Mouse (Mus musculus) brain, embryonic 18.5 days (tissue): ENCODE data around the gene Setd1a.
A peak's percentile ranks its signal among the peaks of the same experiment; 100 is the strongest.
"Not testable (repeated sequence)": the region's sequence is repeated elsewhere in the genome, so short reads cannot be mapped to it uniquely, and the experiment has no call there.

Experiments
- DNase-seq: peaks from one replicate; pipeline ENCODE4 v3.0.0-alpha.2; 2012; ENCODE audit warnings: low read depth, low spot score

Gene Setd1a

DNA sequence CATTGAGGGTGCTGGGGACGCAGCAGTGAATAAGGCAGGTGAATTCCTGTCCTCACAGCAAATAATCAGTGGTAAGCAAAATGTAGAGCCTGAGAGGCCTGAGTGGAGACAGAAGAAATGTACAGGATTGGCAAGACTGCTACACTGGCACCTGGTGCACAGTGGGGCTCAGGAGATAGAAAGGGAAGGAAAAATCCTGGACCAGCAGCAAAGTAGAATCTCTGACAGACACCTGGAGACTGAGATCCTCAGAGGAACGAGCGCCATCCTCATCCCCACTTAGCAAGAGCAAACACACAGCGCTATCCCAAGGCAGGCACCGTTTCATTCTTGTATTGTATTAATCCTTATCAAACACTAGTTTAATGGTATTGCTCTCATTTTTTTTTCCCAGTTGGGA is 61.0 kb downstream of the Setd1a start:
- no peak for DNase-seq

DNA sequence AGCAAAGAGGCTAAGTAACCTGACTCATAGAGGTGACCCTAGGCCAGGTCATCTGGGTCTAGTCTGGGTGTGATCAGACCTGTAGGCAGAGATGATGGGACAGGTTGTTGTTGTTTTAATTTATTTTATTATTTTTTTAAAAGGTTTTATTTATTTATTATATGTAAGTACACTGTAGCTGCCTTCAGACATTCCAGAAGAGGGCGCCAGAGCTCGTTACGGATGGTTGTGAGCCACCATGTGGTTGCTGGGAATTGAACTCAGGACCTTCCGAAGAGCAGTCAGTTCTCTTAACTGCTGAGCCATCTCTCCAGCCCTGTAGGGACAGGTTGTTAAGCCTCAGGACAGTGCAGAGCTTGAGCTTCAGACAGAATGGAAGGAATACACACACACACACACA is 61.4 kb downstream of the Setd1a start:
- not testable (repeated sequence) for DNase-seq

DNA sequence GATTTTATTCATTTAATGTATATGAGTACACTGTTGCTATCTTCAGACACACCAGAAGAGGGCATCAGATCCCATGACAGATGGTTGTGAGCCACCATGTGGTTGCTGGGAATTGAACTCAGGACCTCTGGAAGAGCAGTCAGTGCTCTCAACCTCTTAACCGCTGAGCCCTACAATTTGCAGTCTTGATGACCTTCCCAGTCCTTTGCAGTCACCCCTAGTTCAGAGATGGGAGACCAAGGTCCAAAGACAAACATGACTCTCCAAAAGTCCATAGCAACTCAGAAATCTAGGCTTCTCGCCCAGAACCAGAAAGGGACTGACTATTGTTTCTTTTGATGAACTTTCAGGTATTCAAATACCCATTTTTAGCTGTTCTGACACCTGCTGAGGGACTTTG is 63.6 kb downstream of the Setd1a start:
- DNase-seq: not testable (repeated sequence)

DNA sequence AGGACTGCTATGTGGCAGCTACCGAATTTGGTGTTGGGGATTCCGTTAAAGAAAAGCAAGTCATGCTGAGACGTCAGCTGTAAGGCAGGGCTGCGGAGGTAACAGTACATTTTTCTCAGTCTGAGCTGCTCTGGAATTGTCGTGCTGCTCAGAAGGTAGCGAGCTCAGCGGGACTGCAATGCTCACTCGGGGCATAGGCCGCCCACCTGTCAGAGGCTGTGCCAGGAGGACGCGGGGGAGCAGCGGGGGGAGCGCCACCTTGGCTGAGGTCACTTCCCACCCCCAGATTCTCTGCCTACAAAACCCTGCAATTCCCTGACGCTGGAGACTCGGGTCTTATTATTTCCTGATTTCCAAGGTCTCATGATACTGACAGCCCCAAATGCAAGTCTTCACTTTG is 64.4 kb downstream of the Setd1a start:
- DNase-seq: no peak

DNA sequence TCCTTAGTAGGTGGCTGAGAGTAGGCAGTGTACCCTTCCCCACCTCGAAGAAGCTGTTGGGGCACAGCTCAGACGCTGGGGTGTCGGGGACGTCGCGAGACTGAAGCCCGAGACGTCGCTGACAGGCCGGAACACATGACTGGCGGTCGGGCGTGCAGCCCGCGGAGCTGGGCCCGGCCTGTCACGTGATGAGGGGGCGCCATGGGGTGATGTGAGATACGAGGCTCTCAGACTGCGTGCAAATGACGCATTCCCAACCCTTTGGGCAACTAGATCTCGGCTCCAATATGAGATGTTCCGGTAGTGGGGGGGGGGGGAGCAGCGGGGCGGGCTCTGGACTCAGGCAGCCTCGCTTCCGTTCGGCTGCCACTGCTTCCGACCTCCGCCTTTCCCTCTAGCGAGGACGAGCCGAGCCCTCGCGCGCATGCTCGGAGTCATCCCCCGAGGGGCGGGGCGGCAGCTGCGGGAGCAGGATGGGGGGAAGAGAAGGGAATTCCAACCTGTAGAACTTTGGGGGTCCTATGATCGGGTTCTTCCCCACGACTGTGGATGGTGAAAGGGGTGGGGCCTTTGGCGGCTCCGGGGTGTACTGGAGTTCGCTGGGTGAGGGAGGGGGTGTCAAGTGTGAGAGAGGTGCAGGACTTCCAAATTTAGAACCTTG is 65.0 kb downstream of the Setd1a start:
- peak; percentile 94 for DNase-seq

DNA sequence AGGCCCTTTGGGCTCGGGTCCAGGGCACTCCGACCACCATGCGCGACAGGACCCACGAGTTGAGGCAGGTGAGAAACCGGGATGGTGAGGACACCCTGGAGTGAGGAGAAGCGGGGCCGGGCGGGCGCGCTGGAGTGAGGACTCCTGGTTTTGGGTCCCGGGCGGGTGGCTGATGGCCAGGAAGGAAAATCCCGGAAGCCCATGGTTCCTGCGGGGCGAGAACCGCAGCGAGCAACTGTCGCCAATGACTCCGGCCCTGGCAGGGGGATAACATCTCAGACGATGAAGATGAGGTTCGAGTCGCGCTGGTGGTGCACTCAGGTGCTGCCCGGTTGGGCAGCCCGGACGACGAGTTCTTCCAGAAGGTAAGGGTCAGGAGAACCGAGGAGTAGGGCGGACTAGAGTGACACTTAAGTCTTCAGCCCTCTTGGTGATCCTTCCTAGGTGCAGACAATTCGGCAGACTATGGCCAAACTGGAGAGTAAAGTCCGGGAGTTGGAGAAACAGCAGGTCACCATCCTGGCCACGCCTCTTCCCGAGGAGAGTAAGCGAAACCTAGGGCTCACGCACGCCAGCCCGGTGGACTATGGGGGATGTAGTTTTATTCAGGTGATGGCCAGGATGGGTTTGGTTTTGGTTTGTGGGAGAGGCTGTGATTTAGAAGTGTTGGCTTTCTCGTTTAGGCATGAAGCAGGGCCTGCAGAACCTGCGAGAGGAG is 65.7 kb downstream of the Setd1a start:
- DNase-seq: peak; percentile 20
